Mouse (Mus musculus) T-helper 1 cell (primary cell): ENCODE data around the gene Klhdc8a.

Experiments used
- in situ Hi-C: fragments of 300-600 bp; cut with MboI, MseI; formaldehyde crosslinking; loops from one replicate; pipeline ENCODE4 v1.15.1; 2025; ENCODE audit warnings: high pct_unique_total_duplicates

The Klhdc8a gene

DNA sequence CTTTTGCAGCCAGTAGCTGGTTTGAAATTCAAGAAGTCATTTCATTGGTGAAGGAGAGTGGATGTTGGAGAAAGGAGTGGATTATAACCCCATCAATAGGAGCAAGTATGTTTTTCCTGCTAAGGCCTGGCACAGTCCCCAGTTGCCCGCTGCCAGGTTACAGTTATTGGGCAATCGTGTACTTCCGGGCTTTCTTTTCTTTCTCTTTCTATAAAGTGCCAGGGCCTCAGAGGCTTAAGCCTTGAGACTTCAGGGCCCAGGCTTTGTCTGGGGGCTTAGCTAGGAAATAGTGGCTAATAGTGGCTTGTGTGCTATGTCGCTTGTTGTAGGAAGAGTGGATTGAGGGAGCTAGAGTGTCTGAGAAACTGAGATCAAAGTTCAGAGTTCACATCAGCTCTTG lies 19.0 kb downstream of the Klhdc8a start:
- in situ Hi-C loops: no loop called here

DNA sequence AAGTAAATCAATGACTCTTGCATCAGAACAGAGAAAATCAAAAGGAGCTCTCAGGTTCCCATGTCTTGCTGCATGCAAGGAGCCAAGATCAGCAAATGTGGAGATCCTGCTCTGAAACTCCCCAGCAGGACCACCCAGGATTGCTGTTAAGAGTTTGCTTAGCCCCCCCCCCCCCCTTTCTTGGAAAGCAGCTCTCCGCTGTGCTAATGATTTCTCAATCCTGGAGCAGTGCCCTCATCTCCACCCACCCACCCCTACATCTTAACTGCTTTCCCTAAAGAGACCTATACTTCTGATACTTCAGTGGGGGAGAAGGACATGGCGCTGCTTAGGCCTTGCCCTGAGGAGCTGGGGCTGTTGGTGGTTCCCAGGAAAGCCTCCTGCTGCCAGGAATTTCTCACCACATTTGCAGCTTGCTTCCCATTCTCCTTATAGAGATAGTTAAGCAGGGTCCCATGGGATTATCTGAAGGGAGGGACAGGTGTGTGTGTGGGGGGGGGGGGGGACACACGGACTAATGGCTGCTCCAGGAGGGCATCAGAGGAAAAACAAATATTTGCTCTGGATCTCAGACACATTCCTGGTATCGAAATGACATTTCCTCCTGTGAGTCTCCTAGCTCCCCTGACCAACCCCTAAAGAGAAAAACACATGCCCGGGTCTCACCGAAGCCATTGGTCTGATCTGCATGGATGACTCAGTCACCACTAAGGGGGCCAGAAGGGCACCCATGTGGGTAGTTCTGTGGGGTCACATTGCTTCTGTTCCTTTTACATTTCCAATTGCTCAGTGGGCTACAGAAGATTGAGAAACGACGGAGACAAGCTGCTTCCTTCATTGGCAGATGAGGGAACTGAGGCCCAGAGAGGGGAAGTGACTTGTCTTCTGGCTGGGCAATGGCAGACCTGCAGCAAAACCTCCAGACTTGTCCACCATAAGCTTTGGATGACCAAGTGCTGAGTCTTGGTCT lies 19.8 kb downstream of the Klhdc8a start:
- in situ Hi-C loops: no loop called here

- in situ Hi-C loops: no loop called here
Measured at GRCm38 (mm10) chr1:132319242-132319641, 20.8 kb downstream of the Klhdc8a start.

DNA sequence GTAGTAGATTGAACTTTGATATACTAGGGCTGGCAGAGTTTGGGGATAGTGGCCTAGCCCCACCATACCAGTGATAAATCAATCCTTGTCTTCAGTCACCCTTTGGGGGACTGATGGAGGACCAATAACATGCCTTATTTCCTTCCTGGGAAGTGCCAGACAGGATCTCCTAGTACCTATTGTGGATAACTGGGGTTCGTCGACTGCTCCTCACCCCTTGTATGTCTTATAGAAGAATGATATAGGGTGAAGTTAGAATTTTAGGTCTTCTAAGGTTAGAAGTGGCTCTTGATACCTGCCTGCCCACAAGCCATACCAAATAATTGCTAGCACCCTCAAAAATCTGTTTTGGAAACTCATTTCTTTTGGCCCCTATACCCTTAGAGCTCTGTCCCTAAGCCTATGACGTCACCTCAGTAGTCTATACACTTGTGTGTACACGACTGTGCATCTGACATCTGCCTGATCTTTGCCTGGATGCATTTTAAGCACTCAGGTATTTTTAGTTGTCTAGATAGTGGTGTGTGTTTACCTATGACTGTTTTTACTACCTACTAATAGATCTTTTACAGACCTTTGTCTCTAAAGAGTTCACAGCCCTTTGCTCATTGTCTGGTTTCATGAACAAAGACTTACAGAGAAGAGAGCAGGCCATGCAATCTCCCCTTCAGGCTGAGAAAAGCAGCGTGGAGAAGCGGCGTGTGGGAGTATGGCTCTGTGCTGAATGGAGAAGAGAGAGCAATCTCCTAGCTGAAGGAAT lies 23.6 kb downstream of the Klhdc8a start:
- in situ Hi-C loops: no loop called here

DNA sequence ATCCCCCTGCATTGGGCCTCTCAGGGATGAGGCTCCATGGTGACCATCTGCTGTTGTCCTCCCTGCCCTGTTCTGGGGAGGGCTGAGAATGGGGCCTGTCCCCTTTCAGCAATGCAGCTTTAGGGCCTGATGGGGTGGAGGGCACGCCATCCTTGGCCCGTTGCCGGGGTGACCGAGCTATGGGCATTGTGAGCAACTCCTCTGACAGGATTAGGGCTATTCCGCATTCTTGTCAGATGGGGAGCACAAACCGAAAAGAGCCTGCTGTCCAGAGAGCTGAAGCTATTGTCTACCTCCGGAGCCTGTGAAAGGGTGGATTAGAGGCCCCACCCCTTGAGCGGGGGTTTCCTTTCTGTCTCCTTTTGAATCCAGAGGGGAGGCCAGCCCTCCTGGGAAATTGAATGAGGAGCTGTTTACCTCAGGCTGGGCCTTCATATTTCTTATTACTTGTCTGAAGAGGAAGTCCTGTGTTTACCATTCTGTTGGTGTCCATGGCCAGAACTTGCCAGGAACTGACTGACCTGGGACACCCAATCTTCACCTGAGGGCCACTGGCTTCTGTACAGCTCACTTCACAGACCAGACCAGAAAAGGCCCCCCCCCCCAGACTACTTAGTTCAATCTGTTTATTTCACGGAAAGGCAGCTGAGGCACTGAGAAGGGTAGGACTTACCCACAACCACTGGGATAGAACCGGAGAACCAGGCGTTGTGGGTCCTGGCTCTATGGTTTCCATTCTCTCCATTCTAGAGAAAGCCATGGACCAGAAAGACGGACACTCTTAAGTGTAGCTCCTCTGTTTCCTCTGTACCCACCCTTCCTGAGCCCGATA lies 24.5 kb downstream of the Klhdc8a start:
- in situ Hi-C loops: no loop called here

- in situ Hi-C loops: no loop called here
Measured at GRCm38 (mm10) chr1:132326777-132327176, 28.4 kb downstream of the Klhdc8a start.

DNA sequence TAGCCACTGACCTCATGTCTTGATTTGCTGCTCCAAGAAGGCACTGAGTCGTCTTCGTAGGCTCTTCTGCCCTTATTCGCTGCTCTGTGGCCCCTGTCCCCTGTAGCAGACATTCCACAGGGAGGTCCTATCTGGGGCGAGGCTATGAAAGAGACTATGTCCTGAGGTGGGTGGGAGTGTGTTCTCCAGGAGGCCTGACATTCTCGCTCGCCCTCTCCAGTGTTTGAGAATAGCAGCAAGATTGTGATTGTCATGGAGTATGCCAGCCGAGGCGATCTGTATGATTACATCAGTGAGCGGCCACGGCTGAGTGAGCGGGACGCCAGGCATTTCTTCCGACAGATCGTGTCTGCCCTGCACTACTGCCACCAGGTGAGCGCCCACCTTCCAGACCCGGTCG lies 29.1 kb downstream of the Klhdc8a start:
- in situ Hi-C loops: no loop called here

DNA sequence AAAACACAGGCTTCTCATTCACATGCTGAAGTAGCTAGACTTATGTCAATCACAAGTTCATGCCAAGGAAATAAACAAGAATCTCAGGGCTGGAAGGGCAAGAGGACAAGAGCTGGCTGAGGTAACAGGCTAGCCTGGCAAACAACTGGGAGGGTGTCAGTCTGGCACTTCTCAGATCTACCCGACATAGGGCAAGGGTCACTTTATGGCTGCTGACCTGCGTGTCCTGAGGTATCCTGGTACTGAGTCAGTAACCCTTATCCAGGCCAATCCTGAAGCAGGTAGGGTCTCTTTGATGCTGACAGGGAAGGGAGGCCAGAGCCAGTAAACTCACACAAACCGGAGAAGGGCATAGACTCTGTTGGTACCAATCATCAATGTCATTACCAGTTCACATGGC lies 30.1 kb downstream of the Klhdc8a start:
- in situ Hi-C loops: no loop called here

DNA sequence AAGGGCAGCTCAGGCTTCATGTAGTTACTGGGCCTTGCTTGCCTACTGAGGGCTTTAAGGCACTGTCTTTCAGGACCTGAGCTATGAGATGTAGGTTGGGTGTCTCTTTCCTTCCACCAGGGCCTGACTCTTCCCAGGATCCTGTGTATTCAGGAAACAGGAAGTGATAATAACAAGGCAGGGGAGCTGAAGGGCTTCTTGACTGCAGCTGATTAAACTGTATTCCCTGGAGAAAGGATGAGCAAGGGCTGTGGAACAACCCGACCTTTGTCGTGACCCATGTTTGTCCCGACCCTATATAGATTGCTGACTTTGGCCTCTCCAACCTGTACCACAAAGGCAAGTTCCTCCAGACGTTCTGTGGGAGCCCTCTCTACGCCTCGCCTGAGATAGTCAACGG lies 31.2 kb downstream of the Klhdc8a start:
- in situ Hi-C loops: no loop called here

- in situ Hi-C loops: no loop called here
Measured at GRCm38 (mm10) chr1:132330397-132330796, 32.0 kb downstream of the Klhdc8a start.

DNA sequence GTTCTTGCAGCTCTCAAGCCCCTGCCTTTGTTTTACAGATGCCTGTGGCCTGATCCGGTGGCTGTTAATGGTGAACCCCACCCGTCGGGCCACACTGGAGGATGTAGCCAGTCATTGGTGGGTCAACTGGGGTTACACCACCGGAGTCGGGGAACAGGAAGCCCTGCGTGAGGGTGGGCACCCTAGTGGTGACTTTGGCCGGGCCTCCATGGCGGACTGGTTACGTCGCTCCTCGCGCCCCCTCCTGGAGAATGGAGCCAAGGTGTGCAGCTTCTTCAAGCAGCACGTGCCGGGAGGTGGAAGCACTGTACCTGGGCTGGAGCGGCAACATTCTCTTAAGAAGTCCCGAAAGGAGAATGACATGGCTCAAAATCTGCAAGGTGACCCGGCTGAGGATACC lies 32.9 kb downstream of the Klhdc8a start:
- in situ Hi-C loops: no loop called here

GRCm38 (mm10) chr1:132333201-132333600 lies 34.8 kb downstream of the Klhdc8a start:
- in situ Hi-C loops: no loop called here

DNA sequence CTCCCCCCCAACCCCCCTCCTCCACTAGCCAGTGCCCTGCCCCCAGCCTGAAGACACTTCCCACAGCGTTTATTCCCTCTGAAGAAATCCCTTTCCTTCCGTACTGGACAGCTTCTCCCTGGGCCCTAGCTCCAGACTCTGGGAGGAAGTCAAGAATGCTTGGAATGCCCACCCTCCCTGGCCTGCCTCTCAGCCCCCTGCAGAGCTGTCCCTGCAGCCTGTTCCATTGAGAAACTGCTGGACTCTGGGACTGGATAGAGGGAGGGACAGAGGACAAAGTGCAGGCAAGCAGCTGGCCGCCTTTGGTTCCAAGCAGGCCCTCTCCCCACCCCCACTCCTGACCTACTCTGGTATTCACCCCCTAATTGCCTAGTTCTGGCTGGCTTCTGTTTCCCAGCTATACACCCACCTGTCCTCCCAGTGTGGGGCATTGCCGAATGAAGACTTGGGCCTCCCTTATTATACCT lies 35.3 kb downstream of the Klhdc8a start:
- in situ Hi-C loops: no loop called here

DNA sequence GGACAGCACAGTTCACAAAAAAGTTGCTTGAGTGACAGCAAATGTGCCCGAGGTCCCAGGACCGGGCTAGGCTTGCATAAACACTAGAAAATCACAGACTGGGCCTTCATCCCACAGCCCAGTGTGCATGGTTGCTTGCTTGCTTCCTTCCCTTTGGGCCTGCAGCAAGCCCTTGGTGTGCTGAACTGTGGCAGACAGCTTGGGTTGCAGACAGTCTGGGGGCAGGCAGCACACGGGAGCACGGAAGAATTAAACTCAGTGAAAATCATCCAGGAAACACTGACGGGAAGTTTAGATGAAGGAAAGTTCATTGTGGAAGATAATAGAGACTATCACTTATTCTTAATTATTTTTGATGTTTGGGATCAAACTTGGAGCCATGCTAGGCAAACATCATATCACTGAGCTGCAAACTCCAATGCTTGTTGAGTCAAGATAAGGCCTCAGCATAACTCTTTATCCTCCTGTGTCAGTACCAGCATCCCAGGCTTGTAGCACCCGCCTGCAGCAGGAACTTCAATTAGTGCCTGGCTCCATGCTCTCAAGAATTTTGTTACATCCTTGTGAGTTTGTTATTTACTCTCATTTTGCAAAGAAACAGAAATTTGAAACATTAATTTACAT lies 35.9 kb downstream of the Klhdc8a start:
- in situ Hi-C loops: no loop called here

GRCm38 (mm10) chr1:132335378-132335965 lies 37.0 kb downstream of the Klhdc8a start:
- in situ Hi-C loops: no loop called here

GRCm38 (mm10) chr1:132336921-132337320 lies 38.5 kb downstream of the Klhdc8a start:
- in situ Hi-C loops: no loop called here

DNA sequence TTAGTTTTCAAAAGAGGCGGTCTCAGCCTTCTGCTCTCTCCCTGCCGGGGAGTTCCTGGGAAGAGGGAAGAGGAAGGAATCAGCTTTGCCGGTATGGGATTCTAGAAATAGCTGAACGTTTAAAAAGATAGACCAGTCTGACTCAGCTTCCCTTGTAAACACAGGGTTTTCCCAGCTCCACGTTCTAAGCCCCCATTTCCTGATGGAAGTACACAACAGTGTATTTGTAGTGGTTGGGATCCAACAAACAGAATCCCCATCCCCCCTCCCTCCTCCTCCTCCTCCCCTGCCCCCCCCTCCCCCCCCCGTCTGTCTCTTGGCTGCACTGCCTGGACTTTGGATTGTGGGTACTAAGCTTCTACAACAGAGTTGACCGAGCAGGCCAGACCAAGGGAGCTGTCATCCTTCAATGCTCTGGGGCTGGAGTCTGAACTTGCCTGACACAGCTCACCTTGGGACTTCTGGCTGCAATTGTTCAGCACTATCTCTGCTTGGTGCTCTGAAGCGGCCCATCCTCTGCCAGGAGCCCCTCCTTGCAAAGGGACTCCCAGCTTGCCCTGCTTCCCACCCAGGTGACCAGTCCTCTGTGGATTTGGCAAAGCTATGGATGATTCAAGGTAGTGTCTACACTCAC lies 39.7 kb downstream of the Klhdc8a start:
- in situ Hi-C loops: no loop called here

DNA sequence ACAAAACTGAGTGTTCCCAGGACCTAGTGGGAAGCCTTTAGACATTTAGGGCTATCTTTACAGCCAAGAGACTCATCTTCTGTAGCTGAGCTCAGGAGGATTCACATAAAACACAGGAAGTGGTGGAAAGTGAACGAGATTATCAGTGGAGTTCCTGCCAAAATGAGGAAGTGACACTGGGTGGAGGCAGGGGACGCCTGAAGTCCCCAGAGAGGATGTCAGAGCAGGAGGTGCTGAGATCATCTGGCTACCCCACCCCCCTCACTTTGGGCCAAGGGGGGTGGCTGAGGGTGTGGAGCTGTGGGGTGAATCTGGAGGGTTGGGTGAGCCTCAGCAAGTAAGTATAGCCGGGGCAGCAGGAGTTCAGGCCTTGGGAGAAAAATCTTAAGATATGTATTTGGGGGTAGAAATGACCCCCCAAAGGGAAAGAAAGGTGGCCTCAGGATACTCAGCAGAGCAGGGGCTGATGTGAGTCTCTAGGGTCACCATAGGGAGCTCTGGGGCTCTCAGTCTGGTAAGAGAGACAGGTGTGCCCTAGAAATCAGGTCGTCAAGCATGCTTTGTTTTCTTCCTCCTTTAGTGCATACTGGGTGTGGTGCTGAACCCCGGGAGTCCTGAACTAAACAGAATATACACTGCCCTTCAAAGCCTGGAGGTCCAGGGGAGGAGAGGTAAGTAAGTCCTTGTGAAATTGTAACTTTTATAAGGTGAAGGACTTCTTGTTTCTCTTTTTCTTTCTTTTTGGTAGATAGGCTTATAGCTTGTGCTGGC lies 43.5 kb downstream of the Klhdc8a start:
- in situ Hi-C loops: no loop called here

DNA sequence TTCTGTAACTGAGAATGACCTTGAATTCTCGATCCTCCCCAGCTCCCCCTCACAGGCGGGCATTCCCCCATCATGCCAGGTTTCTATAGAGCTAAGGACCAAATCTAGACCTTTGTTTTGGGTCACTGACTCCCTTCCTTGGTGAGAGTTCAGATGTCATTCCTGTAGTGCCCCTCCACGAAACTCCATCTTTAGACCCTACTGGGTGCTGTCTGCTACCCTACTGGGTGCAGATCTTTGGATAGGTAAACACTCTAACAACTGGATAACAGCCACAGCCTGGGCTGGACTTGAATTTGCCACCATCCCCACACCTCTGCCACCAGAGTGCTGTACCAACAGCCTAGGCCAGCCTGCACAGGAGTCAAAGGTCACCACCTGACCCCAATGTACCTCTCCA lies 44.1 kb downstream of the Klhdc8a start:
- in situ Hi-C loops: no loop called here

DNA sequence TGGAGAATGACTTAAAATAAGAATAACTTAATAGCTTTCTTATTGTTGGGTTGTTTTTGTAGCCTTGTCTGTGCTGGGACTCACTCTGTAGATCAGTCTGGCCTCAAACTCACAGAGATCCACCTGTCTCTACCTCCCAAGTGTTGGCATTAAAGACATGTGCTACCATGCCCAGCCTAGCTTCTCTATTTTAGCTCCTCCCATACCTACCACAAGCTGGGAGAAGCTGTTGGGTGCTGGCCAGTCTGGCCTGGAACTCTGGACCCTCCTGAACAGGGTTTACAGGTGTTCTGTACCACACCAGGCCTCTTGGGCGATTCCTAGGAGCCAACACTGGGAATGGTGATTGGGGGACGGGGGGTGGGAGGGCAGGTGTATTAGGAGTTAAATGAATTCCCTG lies 44.8 kb downstream of the Klhdc8a start:
- in situ Hi-C loops: no loop called here
